Mouse (Mus musculus) layer of hippocampus, adult 18-20 months (tissue): ENCODE results near the gene Urb1. TPM values are rescaled to one million over a fixed set of nuclear protein-coding genes. Genes with fewer than 3 reads are reported as not detected.

Source experiments
- DNase-seq, 2 experiments: peaks; one replicate each; pipeline ENCODE4 v3.0.0; 2022; ENCODE audit warnings: low spot score in 2 of 2
- long read RNA-seq: library from polyadenylated mRNA; stranded (forward); transcript quantifications from one replicate; pipeline ENCODE4 v2.0.0, GENCODE M21; 2021
- total RNA-seq, 2 experiments: library from RNA; stranded (reverse); gene quantifications; 2 replicates each; pipeline ENCODE4 v1.2.3; 2021

The Urb1 gene
- total RNA-seq, result 10 to 100 TPM; 14.7 to 14.9 TPM
- long read RNA-seq, full-length matches to known transcripts, result 6 of 9 reads
- long read RNA-seq, partial matches to known transcripts, result 2 of 9 reads
- long read RNA-seq, other reads (novel, unspliced or antisense), result 1 of 9 reads

GRCm38 (mm10) chr16:90809975-90810715, at the start of gene Urb1:
TSS of gene Urb1 (minus strand) at chr16:90810413.
- peak; percentile 96 to 99 for DNase-seq

- DNase-seq, result no peak
Observed at GRCm38 (mm10) chr16:90858206-90858605, 48.0 kb upstream of the Urb1 start.

GRCm38 (mm10) chr16:90856552-90857200, 46.5 kb upstream of the Urb1 start:
- DNase-seq, result no peak

- no peak for DNase-seq
Observed at GRCm38 (mm10) chr16:90851621-90852334, 41.6 kb upstream of the Urb1 start.

GRCm38 (mm10) chr16:90850881-90851280, 40.7 kb upstream of the Urb1 start:
- no peak for DNase-seq

- DNase-seq, result no peak
Observed at GRCm38 (mm10) chr16:90849262-90849661, 39.0 kb upstream of the Urb1 start.

- no peak for DNase-seq
Observed at GRCm38 (mm10) chr16:90848697-90849096, 38.5 kb upstream of the Urb1 start.

GRCm38 (mm10) chr16:90845591-90845990, 35.4 kb upstream of the Urb1 start:
- no peak for DNase-seq

DNA sequence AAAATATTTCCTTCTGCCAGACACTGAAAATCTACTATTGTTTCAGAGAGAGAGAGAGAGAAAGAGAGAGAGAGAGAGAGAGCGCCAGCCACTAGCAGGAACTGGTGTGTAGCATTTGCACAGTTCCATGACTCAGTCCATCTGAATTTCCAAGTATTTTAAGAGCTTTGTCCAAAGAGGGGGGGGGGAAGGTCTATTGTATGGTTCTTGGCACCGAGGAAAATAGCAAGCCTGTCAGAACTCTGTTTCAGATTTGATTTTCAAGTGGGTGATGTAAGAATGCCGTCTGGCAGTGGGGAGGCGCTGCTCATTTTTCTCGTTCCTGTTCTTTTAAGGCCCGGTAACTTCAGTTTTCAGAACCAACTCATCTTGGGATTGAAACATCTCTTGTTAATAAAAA, 34.8 kb upstream of the Urb1 start:
- peak in 1 of 2 experiments; percentile 13 for DNase-seq

DNA sequence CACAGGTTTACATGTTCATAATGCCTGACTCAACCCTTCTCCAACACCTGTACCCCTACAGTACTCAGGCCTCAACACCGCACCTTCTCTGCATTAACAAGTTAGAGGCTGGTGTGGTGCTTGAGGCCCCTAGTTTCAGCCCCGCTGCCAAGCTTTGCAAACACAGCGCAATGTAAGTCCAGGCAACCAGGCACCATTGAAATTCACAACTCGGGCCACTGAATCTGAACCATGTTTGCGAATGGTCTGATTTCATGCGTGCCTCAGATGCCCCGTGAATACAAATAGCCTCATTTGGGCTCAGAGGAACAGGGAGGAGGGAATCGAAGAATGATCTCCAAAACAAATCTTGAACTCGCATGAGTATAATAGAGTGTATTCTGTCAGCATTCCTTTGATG, 32.0 kb upstream of the Urb1 start:
- DNase-seq, result no peak

DNA sequence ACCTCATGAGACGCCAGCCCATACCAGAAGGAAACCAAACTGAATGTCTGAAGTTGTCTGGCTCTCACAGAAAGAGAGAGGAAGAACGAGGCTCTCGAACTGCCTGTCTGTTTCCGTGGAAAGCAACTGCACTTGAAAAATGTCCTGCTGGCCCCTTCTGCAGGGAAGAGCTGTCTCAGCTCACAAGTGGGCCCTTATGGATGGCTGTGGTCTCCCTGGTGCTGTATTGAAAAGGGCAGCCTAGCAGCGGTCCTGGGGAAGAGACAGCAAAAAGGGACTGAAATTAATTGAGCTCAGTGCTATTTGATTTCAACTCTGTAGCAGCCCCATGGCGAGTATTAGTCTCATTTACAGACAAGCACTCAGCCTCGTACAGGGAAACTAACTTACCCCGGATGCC, 27.2 kb upstream of the Urb1 start:
- no peak for DNase-seq

DNA sequence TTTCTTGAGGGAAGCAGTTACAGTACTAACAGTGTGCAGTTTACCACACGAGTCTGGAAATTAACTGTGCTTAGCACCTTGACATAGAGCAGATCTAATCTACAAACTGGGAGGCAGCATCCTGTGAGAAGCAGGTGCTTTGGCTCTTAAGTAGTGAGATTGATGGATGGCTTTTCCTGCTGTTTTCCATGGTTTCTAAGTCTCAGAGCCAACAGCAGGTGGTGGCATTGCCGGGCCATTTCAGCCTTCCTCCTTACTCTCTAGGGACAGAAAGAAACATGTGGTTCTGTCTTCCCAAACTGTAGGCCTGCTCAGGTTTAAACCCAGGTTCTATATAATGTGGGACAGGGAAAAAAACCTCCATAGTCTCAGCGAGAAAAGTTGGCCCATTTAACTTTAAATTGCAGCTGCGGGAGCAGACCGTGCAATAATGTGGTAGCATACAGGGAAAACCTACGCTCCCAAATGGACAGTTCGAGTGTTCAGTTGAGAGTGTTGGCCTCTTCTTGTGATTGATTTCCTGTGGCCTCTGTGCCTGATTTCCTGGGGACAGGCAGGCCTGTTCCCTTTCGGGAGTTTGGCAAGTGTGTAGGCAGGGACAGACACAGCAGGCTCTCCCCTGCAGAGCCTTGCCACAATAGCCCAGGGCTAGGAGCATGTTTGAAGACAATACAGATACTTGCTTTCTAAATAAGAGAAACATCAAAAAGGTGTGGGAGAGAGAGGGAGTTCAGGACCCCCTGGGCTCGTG, 23.0 kb upstream of the Urb1 start:
- no peak for DNase-seq

- no peak for DNase-seq
Observed at GRCm38 (mm10) chr16:90832495-90832894, 22.3 kb upstream of the Urb1 start.

DNA sequence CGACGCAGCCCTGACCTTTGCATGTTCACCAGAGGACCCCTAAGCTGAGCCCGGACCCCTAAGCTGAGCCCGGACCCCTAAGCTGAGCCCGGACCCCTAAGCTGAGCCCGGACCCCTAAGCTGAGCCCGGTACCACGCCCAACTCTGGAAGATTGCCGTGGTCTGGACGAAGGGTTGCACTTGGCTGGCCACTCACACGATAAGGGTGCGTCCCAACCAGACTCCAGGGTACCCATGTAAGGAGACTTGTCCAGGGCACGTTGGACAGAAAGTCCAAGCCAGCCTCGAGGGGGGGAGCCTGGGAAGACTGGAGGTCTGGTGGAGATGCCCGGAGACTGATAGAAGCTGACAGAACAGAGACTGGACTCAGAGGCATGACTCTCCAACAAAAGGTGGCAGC, 21.5 kb upstream of the Urb1 start:
- no peak for DNase-seq

GRCm38 (mm10) chr16:90830686-90831439, 20.6 kb upstream of the Urb1 start:
- peak; percentile 20 to 52 for DNase-seq

DNA sequence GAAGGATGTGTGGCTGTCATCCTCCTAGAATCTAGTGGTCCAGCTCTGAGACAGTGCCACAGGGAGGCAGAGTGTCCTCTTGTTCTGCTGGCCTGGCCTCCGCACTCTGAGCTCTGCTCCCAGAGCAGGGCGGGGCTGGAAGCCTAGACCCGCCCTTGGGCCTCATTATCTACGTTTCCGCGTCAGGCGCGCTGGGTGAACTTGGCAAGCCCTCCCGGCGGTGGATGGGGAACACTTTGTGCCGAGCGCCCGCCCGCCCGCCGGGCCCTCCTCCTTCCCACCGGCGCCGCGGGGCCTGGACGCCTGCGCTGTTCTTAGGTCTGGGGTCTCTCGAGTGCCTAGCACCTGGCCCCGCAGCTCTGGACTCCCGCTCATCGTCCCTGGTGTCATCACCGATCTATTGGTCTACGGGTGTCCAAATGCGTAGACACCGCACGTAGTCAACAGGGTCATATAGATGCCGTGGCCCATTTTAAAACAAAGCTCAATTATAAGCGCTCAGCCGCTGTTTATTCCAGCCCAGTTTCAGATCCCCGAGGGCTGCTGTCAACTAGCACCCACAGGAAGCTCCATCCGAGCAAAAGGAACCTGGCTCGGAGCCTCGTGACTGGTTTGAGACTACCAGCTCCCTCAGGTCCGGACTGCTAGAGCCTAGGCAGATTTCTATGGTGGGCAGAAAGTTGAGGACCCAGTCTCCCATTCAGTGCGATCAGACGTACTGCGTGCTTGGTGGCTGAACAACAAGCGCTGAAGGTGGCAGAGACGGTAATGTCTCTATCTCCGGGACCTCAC, 19.9 kb upstream of the Urb1 start:
- DNase-seq, result peak; percentile 57 to 83

GRCm38 (mm10) chr16:90829136-90829535, 18.9 kb upstream of the Urb1 start:
- no peak for DNase-seq

DNA sequence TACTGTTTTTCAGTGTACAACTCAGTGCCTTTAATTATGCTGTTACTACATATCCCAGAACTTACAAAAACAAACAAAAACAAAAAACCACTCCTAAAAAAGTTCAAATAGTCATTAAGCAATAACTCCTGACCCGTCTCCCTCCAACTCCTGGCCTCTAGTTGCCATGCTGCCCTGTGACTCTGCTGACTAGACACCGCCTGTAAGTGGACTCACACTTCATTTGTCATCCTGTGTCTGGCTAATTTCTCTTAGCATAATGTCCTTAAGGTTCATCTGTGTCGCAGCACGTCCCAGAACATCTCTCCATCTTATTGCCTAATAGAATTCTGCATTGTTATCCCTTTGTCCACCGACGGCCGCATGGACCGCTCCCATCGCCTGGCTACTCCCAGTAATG, 17.3 kb upstream of the Urb1 start:
- DNase-seq, result no peak

DNA sequence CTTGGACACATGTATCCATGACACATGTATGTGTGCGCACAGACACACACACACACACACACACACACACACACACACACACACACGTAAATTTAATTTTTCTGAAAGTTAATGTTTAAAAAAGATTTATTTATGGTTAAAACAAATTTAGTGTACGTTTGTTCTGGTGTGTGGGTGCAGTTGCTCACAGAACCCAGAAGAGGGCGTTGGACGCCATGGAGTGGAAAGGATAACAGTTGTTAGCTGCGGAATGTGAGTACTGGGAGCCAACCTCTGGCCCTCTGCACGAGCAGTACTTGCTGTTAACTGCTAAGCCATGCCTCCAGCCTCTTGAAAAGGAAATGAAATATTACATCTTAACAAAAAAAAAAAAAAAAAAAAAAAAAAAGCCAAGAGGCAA, 16.2 kb upstream of the Urb1 start, which contains the start of gene Eva1c:
Gene Eva1c (plus strand): TSS at position 263 of the 400 bp plus-strand sequence.
- DNase-seq, result no peak

DNA sequence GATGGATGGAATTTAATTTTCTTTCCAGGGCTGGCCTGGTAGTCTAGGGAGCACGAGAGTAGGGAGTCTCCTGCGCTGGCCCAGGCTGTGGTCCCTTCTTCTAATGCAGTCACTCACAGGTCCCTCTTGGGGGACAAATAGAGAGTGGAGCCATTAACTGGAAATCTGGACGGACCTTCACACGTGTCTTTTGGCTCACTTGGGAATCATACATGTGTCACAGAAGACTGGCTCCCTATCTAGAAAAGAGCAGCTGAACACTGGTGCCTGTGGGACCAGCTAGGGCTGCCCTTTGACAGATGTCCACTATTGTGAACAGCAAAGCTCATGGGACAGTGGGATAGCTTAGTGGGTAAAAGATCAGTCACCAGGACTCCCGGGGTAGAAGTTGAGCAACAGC, 15.8 kb upstream of the Urb1 start:
- DNase-seq, result no peak
